Mouse (Mus musculus) gastrocnemius, adult 18-20 months (tissue): ENCODE measurements around the gene P2rx1. TPM values are rescaled to one million over a fixed set of nuclear protein-coding genes. Genes with fewer than 3 reads are reported as not detected.

ENCODE experiments used
- DNase-seq: peaks from one replicate; pipeline ENCODE4 v3.0.0; 2021; ENCODE audit warnings: low spot score
- total RNA-seq, 2 experiments: library from RNA; stranded (reverse); gene quantifications; 2 replicates each; pipeline ENCODE4 v1.2.3; 2021

P2rx1 gene
- total RNA-seq, 2 experiments from 2014 or later = 0.62 to 0.78 TPM

GRCm38 (mm10) chr11:72987807-72988206 is 11.1 kb upstream of the P2rx1 start:
- no peak for DNase-seq

DNA sequence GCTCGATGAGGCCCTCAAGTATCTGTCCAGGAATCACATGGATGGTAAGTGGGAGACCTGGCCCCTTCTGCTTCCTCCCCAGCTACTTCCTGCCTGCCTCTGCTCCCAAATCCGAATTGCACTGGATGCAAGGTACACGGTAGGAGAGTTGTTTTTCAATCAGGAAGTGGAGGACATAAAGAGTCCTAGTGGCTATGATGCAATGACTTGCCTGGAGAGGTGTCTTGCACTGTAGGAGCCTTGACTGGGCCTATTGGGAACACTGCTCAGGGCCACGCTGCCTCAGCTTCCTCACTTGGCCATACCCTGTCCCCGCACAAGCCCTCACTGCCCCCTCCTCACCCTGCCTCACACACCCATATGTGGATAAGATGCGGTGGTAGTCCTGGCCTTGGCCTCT is 9.9 kb upstream of the P2rx1 start:
- DNase-seq = no peak

DNA sequence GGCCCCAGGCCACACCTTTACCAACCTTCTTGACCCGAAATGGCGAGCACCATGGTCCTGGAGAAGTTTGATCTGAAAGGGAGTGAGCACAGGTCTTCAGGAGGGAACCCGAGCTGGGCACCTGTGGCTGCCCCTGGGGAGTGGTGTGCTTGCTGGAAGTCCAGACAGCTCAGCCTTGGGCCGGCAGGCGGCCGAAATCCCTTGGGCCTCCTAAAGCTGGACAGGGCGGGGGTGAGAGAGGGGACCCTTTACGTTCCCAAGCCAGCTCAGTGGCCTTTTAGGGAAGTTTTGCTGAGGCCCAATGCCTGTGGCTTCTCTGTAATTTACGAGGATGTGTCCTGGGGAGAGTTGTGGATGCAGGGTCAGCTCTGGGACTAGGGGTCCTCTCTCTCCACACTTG is 8.2 kb upstream of the P2rx1 start:
- DNase-seq = no peak

DNA sequence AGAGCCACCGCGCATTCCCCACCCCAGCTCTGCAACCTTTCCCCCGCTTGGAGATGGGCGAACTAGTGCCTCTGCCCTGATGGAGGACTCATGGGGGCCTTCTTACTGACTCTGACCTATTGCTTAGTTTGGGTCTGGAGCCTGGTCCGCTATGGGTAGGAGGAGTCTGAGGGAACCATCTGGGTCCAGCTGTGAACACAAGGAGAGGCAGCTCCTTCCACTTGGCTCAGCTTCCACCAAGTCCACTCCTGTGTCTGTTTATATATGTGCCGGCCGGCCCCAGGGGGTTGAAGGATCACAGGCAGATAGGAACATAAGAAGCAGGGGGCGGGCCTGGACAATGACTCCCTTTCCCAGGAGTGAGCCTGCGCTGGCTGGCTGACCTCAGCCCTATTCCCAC is 6.9 kb upstream of the P2rx1 start:
- DNase-seq = no peak

DNA sequence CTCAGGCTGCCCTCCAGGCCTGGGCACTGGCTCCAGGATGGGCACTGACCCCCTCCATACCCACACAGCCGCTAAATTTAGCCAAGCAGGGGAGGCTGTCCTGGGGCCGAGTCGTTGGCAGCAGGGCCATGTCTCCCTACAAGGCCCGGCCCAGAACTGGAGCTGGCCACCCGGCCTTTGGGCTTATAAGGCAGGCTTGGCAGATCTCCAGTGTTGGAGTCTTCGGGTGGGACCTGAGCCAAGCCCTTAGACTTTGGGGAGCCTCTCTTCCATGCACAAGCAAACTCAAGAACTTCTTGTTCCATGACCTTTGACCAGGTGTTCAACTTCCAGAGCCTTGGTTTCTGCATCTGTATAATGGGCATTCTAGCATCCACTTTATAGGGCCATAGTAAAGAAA is 2.6 kb upstream of the P2rx1 start:
- no peak for DNase-seq

DNA sequence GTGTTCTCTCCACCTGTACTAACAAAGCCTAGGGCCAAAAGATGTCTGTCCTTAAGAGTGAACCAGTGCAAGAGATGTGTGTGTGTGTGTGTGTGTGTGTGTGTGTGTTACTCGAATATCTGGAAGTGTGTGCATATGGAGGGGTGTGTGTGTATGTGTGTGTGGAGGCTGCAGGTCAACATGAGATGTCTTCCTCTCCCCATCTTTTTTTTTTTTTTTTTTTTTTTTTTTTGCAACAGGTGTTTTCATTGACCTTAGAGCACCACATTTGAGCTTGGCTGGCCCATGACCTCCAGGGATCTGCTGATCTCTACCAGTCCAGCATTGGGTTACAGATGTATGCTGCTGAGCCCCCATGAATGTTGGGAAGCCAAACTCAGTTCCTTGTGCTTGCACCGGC is 2.1 kb upstream of the P2rx1 start:
- DNase-seq = no peak

DNA sequence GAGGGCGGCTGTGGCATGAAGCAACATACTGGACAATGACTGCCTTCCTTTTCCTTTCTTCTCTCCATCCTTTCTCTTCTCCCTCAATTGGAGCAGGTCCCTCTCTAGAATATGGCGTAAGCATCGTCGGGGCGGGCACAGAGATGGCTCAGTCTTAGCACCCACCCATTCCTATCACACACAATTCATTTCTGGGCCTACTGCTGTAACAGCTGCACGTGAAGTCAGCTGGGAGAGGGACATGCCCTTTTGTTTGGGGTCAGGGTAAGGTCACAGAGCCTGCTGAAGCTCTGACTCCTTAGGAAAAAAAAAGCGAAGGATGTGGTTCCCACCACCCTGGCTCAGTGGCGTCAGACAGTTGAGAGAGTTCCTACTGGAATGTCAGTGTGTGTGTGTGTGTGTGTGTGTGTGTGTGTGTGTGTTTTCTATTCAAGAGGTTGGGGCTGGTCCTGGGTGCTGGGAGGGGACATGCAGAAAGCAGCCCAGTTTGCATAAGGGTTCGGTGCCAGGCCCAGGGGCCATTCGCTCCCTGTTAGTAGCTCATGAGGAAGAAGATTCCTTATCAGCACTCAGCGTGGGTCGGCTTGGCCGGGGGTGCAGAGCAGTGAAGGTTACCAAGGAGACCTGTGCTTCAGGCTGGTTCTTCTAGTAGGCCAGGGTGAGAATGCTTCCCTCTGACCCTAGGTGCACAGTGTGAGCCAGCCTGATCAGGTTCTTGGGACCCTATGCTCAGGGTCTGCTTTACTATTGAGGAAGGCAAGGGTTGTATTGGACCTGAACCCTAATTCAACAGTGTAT is 1.2 kb upstream of the P2rx1 start:
- DNase-seq = no peak

GRCm38 (mm10) chr11:73001029-73001428 is 2.1 kb downstream of the P2rx1 start:
- peak; percentile 67 for DNase-seq

DNA sequence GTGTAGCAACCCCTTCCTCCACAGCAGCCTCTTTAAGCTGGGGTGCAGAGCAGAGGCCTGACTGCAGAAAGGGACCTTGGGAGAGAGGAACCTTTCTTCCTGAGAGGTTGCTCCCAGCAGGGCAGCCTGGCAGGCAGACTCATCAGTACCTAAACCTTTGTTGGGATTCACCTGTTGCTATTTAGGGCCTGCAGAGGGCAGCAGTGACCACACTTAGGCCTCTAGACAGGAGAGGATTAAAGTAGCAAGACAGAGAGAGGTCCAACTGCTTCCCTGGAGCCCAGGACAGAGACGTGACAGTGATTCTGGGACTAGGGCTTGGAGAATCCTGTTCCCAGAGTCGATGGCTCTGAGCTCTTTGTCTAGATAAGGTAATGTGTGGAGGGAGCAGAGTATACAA is 7.5 kb downstream of the P2rx1 start:
- peak; percentile 59 for DNase-seq

- DNase-seq = no peak
These were observed 8.2 kb downstream of the P2rx1 start for GRCm38 (mm10) chr11:73007113-73007512.

DNA sequence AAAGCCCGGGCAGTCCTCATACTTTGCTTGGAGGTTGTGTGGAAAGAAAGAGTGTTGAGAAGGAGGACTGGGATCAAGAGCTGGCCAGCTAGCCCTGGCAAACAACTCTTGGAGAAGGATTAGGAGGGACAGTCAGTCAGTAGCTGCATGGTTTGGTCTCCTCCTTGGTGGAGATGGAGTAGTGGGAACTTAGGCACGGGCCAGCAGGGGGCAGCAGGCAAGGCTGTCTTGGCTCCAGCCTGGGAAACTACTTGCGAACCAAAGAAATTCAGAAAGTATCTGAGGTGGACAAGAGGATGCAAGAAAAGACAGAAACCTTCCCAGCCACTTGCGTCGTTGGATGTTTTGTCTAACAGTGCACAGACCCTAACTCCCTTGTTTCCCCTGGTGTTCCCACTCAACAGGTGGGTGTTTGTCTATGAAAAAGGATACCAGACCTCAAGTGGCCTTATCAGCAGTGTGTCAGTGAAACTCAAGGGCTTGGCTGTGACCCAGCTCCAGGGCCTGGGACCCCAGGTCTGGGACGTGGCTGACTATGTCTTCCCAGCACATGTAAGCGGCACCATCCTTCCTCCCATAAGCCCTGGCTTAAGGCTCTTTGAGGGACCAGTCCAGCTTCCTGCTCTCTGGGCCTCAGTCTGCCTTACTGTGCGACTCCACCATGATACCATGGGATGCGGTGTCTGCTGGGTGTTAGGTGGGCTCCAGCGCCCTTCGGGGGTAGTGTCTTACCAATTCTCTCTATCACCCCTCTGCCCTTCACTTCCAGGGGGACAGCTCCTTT is 9.0 kb downstream of the P2rx1 start:
- DNase-seq = peak; percentile 66

- no peak for DNase-seq
These were observed 9.9 kb downstream of the P2rx1 start for GRCm38 (mm10) chr11:73008826-73009225.

DNA sequence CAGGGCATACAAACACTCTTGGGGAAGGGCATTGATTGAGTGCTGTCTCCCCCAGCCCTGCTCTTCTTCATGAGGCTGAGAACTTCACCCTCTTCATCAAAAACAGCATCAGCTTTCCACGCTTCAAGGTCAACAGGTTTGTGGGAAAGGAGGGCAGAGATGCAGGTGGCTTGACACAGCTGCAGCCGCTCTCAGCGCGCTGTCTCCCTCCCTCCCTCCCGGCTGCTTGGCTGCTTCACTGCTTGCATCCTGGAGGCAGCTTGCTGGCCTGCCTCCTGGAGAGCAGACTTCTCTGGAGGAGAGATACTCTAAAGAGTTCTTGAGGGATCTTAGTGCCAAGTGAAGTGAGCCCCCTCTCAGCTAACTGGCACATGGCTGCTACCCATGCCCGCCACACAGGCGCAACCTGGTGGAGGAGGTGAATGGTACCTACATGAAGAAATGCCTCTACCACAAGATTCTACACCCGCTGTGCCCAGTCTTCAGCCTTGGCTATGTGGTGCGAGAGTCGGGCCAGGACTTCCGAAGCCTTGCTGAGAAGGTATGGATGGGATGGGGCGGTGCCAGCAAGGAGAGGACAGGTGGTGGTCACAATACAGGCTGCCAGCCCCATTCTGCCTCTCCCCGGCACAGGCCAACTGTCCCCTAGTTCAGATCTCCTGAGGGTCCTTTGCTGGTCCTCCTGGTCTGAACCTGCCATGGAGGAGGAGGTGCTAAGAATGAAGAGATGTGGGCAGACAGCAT is 10.8 kb downstream of the P2rx1 start:
- DNase-seq = no peak

DNA sequence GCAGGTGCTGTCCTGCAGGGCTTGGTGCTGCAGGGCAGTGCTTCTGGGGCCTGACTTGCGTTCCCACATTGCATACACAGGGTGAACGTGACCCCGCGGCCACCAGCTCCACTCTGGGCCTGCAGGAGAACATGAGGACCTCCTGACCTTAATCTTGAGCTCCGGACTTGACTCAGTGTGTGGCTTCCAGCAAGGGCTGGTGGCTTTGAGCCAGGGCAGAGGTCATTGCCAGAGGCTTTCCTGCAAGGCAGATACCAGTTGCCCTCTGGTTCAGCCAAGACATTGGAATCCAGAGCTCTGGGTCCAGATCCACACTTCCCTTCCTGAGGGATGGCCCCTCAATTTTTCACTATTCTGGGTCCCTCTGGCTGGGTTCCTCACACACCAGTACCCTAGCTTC is 15.1 kb downstream of the P2rx1 start:
- DNase-seq = peak; percentile 29

GRCm38 (mm10) chr11:73014831-73015344 is 16.0 kb downstream of the P2rx1 start:
- no peak for DNase-seq

GRCm38 (mm10) chr11:73015391-73016102 is 16.6 kb downstream of the P2rx1 start:
- DNase-seq = peak; percentile 71

- DNase-seq = no peak
These were observed 17.2 kb downstream of the P2rx1 start for GRCm38 (mm10) chr11:73016103-73016420.

- DNase-seq = peak; percentile 93
These were observed 19.7 kb downstream of the P2rx1 start, which contains the start of gene Camkk1 for GRCm38 (mm10) chr11:73018471-73019146. Camkk1 (plus strand) TSS chr11:73019008.

- DNase-seq = no peak
These were observed 20.4 kb downstream of the P2rx1 start for GRCm38 (mm10) chr11:73019147-73019795.
